Comparison of ENCODE assay signal across 8 mouse cellular contexts in the genomic region with DNA sequence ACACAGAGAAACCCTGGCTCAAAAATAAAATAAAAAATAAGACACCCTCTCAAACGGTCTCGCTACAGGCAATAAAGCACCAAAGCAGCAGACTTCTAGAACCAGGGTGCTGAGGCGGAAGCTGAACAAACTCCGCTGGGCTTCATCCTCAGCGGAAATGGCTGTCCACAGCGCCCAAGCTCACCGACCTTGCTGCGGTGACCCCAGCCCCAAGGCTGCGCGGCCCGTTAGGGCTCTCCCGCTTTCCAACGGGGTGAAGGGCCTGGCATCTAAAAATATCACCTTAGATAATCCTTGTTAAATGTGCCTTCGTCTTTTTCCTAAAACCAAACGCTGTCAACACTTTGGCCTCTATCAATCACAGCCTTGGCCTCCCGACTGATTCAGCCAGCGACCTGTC. TPM values are rescaled to one million over a fixed set of nuclear protein-coding genes. Genes with fewer than 3 reads are reported as not detected.
DNase-seq lines count a peak whose midpoint lies in the region; ATAC-seq and TF ChIP-seq lines count a peak whose summit lies in the region.

No protein-coding gene starts in this region.

- peaks cover 16% of the 10 kb centered on the region for H3K4me1 ChIP-seq in embryonic facial prominence, embryonic 15.5 days
- H3K4me1 ChIP-seq in intestine, embryonic 15.5 days (replicated peaks): 0 out of 2 replicates have a peak, but pooled peaks cover 7% of the 10 kb centered on the region
- peaks cover 8% of the 10 kb centered on the region for H3K4me1 ChIP-seq in stomach, embryonic 16.5 days (ENCODE audit: control insufficient read depth, insufficient read depth, low read length)

- peak overlapping the region; percentile 61 for H3K9ac ChIP-seq in embryonic facial prominence, embryonic 15.5 days
- H3K9ac ChIP-seq in intestine, embryonic 15.5 days: peak overlapping the region; percentile 57
- H3K9ac ChIP-seq in stomach, embryonic 16.5 days (ENCODE audit: low read length): peak overlapping the region; percentile 68

- intact Hi-C loops in left cerebral cortex, adult 2 months (cut with DNase I): loop anchor here (1.0 to 10.0 kb wide), 5 partner anchors 53 to 883 kb away; a partner anchor contains a TSS

- H3K4me3 ChIP-seq in left cerebral cortex, adult 2 months: peak overlapping the region; percentile 99
- H3K4me3 ChIP-seq in embryonic facial prominence, embryonic 15.5 days (replicated peaks): peak overlapping the region; percentile 94
- peak overlapping the region; percentile 54 for H3K4me3 ChIP-seq in intestine, embryonic 15.5 days (replicated peaks)
- peak overlapping the region; percentile 74 for H3K4me3 ChIP-seq in stomach, embryonic 16.5 days (replicated peaks; ENCODE audit: low read length)

- H3K36me3 ChIP-seq in embryonic facial prominence, embryonic 15.5 days: peaks cover 10% of the 10 kb centered on the region; the same call in 1 of the 2 replicates
- no peaks in the 10 kb centered on the region for H3K36me3 ChIP-seq in intestine, embryonic 15.5 days
- no peaks in the 10 kb centered on the region for H3K36me3 ChIP-seq in stomach, embryonic 16.5 days (ENCODE audit: control insufficient read depth, insufficient read depth, low read length)

- peak; percentile 14 for DNase-seq in adrenal gland, adult 8-10 months
- no peak for DNase-seq in adrenal gland, adult 2 months
- peak in 1 of 2 experiments; percentile 23 for DNase-seq in left cerebral cortex, adult 2 months (ENCODE audit: extremely low spot score in 1 of 2, low spot score in 2 of 2)
- DNase-seq in left cerebral cortex, adult 9 months (ENCODE audit: low spot score in 2 of 2): no peak
- DNase-seq in lung, postnatal 10 days: peak; percentile 40

- H3K4me2 ChIP-seq in embryonic facial prominence, embryonic 15.5 days (replicated peaks): peak overlapping the region; percentile 75
- peak overlapping the region; percentile 64 for H3K4me2 ChIP-seq in intestine, embryonic 15.5 days (replicated peaks)
- peak overlapping the region; percentile 73 for H3K4me2 ChIP-seq in stomach, embryonic 16.5 days (ENCODE audit: low read depth, low read length)

- 3% methylated on average over 17 of the region's 17 CpGs for WGBS in embryonic facial prominence, embryonic 15.5 days
- WGBS in intestine, embryonic 15.5 days: 4% methylated on average over 17 of the region's 17 CpGs
- 4% methylated on average over 17 of the region's 17 CpGs for WGBS in stomach, embryonic 16.5 days

- ATAC-seq in embryonic facial prominence, embryonic 15.5 days (ENCODE audit: insufficient number of reproducible peaks, low FRiP score, low TSS enrichment, low read depth): peak; percentile 5; the same call in 1 of the 2 replicates
- ATAC-seq in intestine, embryonic 15.5 days: peak; percentile 54
- peak; percentile 28; the same call in 1 of the 2 replicates for ATAC-seq in stomach, embryonic 16.5 days (ENCODE audit: insufficient read depth, low FRiP score)

- H3K27me3 ChIP-seq in embryonic facial prominence, embryonic 15.5 days: no peaks in the 10 kb centered on the region
- H3K27me3 ChIP-seq in intestine, embryonic 15.5 days (replicated peaks): no peaks in the 10 kb centered on the region
- no peaks in the 10 kb centered on the region for H3K27me3 ChIP-seq in stomach, embryonic 16.5 days (ENCODE audit: control insufficient read depth, insufficient read depth, low read length)

- TF ChIP-seq CTCF in left cerebral cortex, adult 2 months (IDR thresholded peaks at IDR 0.05): no peak

- H3K27ac ChIP-seq in left cerebral cortex, adult 2 months: peak overlapping the region; percentile 96
- H3K27ac ChIP-seq in embryonic facial prominence, embryonic 15.5 days (replicated peaks): peak overlapping the region; percentile 78
- H3K27ac ChIP-seq in intestine, embryonic 15.5 days: peak overlapping the region; percentile 80
- peak overlapping the region; percentile 78 for H3K27ac ChIP-seq in stomach, embryonic 16.5 days (ENCODE audit: low read length)

- no peaks in the 10 kb centered on the region for H3K9me3 ChIP-seq in embryonic facial prominence, embryonic 15.5 days (replicated peaks)
- no peaks in the 10 kb centered on the region for H3K9me3 ChIP-seq in intestine, embryonic 15.5 days
- no peaks in the 10 kb centered on the region for H3K9me3 ChIP-seq in stomach, embryonic 16.5 days (replicated peaks; ENCODE audit: control insufficient read depth, low read length)

RNA-seq across cellular contexts. Expression of a gene that starts 0.6 kb away (rescaled TPM):
- total RNA-seq in adrenal gland, adult 8-10 months (2022): 10 to 100 TPM; 23.1 to 28.0 (median 25.6) TPM
- 10 to 100 TPM; 24.2 to 35.3 TPM for total RNA-seq in adrenal gland, adult 2 months (2021)
- 13.5 and 15.7 TPM in 2 replicates for polyA plus RNA-seq in adrenal gland, adult 2 months (2012; rRNA removed)
- total RNA-seq in left cerebral cortex, adult 2 months (2021): 10 to 100 TPM; 19.7 to 20.4 TPM
- polyA plus RNA-seq in embryonic facial prominence, embryonic 15.5 days (2015; fragmentation: Nextera tagmentation; extraction: Ambion mirVana): 17.1 and 17.7 TPM in 2 replicates
- 16.7 and 17.4 TPM in 2 replicates for polyA plus RNA-seq in intestine, embryonic 15.5 days (2015; fragmentation: Nextera tagmentation; extraction: Ambion mirVana)
- polyA plus RNA-seq in stomach, embryonic 16.5 days (2015; fragmentation: Nextera tagmentation; extraction: Ambion mirVana): 16.6 and 16.9 TPM in 2 replicates

RNA-seq across cellular contexts. Expression of a gene that starts 25.2 kb away (rescaled TPM):
- not detected for total RNA-seq in adrenal gland, adult 8-10 months (2022)
- total RNA-seq in adrenal gland, adult 2 months (2021): not detected
- polyA plus RNA-seq in adrenal gland, adult 2 months (2012; rRNA removed): not detected in 2 replicates
- total RNA-seq in left cerebral cortex, adult 2 months (2021): not detected
- 0.05 TPM in 1 of 2 replicates, not detected in the other for polyA plus RNA-seq in embryonic facial prominence, embryonic 15.5 days (2015; fragmentation: Nextera tagmentation; extraction: Ambion mirVana)
- polyA plus RNA-seq in intestine, embryonic 15.5 days (2015; fragmentation: Nextera tagmentation; extraction: Ambion mirVana): not detected in 2 replicates
- polyA plus RNA-seq in stomach, embryonic 16.5 days (2015; fragmentation: Nextera tagmentation; extraction: Ambion mirVana): 0.06 TPM in 1 of 2 replicates, not detected in the other

RNA-seq across cellular contexts. Expression of a gene that starts 36.7 kb away (rescaled TPM):
- not detected for total RNA-seq in adrenal gland, adult 8-10 months (2022)
- total RNA-seq in adrenal gland, adult 2 months (2021): not detected
- not detected in 2 replicates for polyA plus RNA-seq in adrenal gland, adult 2 months (2012; rRNA removed)
- total RNA-seq in left cerebral cortex, adult 2 months (2021): not detected
- polyA plus RNA-seq in embryonic facial prominence, embryonic 15.5 days (2015; fragmentation: Nextera tagmentation; extraction: Ambion mirVana): not detected in 2 replicates
- polyA plus RNA-seq in intestine, embryonic 15.5 days (2015; fragmentation: Nextera tagmentation; extraction: Ambion mirVana): not detected in 2 replicates
- polyA plus RNA-seq in stomach, embryonic 16.5 days (2015; fragmentation: Nextera tagmentation; extraction: Ambion mirVana): not detected in 2 replicates

RNA-seq across cellular contexts. Expression of a gene that starts 50.7 kb away (rescaled TPM):
- total RNA-seq in adrenal gland, adult 8-10 months (2022): not detected
- not detected for total RNA-seq in adrenal gland, adult 2 months (2021)
- polyA plus RNA-seq in adrenal gland, adult 2 months (2012; rRNA removed): not detected in 2 replicates
- total RNA-seq in left cerebral cortex, adult 2 months (2021): not detected
- not detected in 2 replicates for polyA plus RNA-seq in embryonic facial prominence, embryonic 15.5 days (2015; fragmentation: Nextera tagmentation; extraction: Ambion mirVana)
- polyA plus RNA-seq in intestine, embryonic 15.5 days (2015; fragmentation: Nextera tagmentation; extraction: Ambion mirVana): not detected in 2 replicates
- polyA plus RNA-seq in stomach, embryonic 16.5 days (2015; fragmentation: Nextera tagmentation; extraction: Ambion mirVana): not detected in 2 replicates

RNA-seq across cellular contexts. Expression of a gene that starts 54.1 kb away (rescaled TPM):
- total RNA-seq in adrenal gland, adult 8-10 months (2022): 100 to 1,000 TPM in 2 of 4 experiments, 10 to 100 TPM in 2; 96.8 to 109 (median 102) TPM
- total RNA-seq in adrenal gland, adult 2 months (2021): 10 to 100 TPM; 80.8 to 86.7 TPM
- polyA plus RNA-seq in adrenal gland, adult 2 months (2012; rRNA removed): 9.6 and 14.0 TPM in 2 replicates
- total RNA-seq in left cerebral cortex, adult 2 months (2021): 10 to 100 TPM; 55.6 to 57.0 TPM
- 4.5 and 5.4 TPM in 2 replicates for polyA plus RNA-seq in embryonic facial prominence, embryonic 15.5 days (2015; fragmentation: Nextera tagmentation; extraction: Ambion mirVana)
- 4.2 and 4.4 TPM in 2 replicates for polyA plus RNA-seq in intestine, embryonic 15.5 days (2015; fragmentation: Nextera tagmentation; extraction: Ambion mirVana)
- polyA plus RNA-seq in stomach, embryonic 16.5 days (2015; fragmentation: Nextera tagmentation; extraction: Ambion mirVana): 4.1 and 4.6 TPM in 2 replicates

Comparison
In these comparisons a context has a peak if more than half of its experiments do, and no peak if none do; other contexts are left out.
1. DNase-seq: peak in adrenal gland, adult 8-10 months (single experiment) and lung, postnatal 10 days (single experiment); none in adrenal gland, adult 2 months (single experiment) and left cerebral cortex, adult 9 months (0 of 2).
2. Peak in every context shown above with its lines, with median percentiles within 50 percentile points of each other: H3K27ac ChIP-seq, H3K4me3 ChIP-seq, ATAC-seq, H3K4me2 ChIP-seq and H3K9ac ChIP-seq.